Mouse (Mus musculus): ENCODE results near the gene Eif4g1. TPM values are rescaled to one million over a fixed set of nuclear protein-coding genes. Genes with fewer than 3 reads are reported as not detected.

Gene Eif4g1
- total RNA-seq, 4 experiments from 2014 or later = 347 to 386 (median 375) TPM

GRCm38 (mm10) chr16:20672965-20673705, 5.0 kb downstream of the Eif4g1 start:
- no peak for DNase-seq

- peak; percentile 70 for DNase-seq
Measured at GRCm38 (mm10) chr16:20673706-20674303, 5.7 kb downstream of the Eif4g1 start.

GRCm38 (mm10) chr16:20675213-20675612, 7.1 kb downstream of the Eif4g1 start:
- no peak for DNase-seq

- no peak for DNase-seq
Measured at GRCm38 (mm10) chr16:20676702-20677101, 8.6 kb downstream of the Eif4g1 start.

GRCm38 (mm10) chr16:20677380-20677779, 9.3 kb downstream of the Eif4g1 start:
- no peak for DNase-seq

- peak; percentile 92 for DNase-seq
Measured at GRCm38 (mm10) chr16:20677974-20678675, 10.0 kb downstream of the Eif4g1 start.

- DNase-seq = no peak
Measured at GRCm38 (mm10) chr16:20690774-20691173, 22.7 kb downstream of the Eif4g1 start.

- no peak for DNase-seq
Measured at GRCm38 (mm10) chr16:20691617-20692016, 23.5 kb downstream of the Eif4g1 start.

GRCm38 (mm10) chr16:20692241-20692965, 24.3 kb downstream of the Eif4g1 start:
- no peak for DNase-seq

GRCm38 (mm10) chr16:20693111-20693701, 25.1 kb downstream of the Eif4g1 start, which contains the start of gene Fam131a:
TSS of gene Fam131a (plus strand) at chr16:20693241.
- DNase-seq = peak; percentile 91

GRCm38 (mm10) chr16:20694781-20695180, 26.7 kb downstream of the Eif4g1 start:
- DNase-seq = no peak

- peak; percentile 84 for DNase-seq
Measured at GRCm38 (mm10) chr16:20695622-20696323, 27.7 kb downstream of the Eif4g1 start.

GRCm38 (mm10) chr16:20699266-20699665, 31.2 kb downstream of the Eif4g1 start:
- no peak for DNase-seq

GRCm38 (mm10) chr16:20700036-20700435, 31.9 kb downstream of the Eif4g1 start:
- no peak for DNase-seq

GRCm38 (mm10) chr16:20701316-20701715, 33.2 kb downstream of the Eif4g1 start:
- no peak for DNase-seq

- no peak for DNase-seq
Measured at GRCm38 (mm10) chr16:20701729-20702521, 33.8 kb downstream of the Eif4g1 start.

GRCm38 (mm10) chr16:20702522-20702893, 34.4 kb downstream of the Eif4g1 start:
- peak; percentile 89 for DNase-seq

- DNase-seq = no peak
Measured at GRCm38 (mm10) chr16:20703071-20703470, 35.0 kb downstream of the Eif4g1 start.

- no peak for DNase-seq
Measured at GRCm38 (mm10) chr16:20703699-20704400, 35.7 kb downstream of the Eif4g1 start.

GRCm38 (mm10) chr16:20705786-20706185, 37.7 kb downstream of the Eif4g1 start:
- DNase-seq = no peak

Data from adrenal gland, adult 8-10 months (tissue).